Mouse (Mus musculus): Measurements from ENCODE around the gene Pias4.

The Pias4 gene

GRCm38 (mm10) chr10:81167200-81168086, at the start of gene Pias4:
Pias4 (minus strand) TSS chr10:81167923.
- peak; percentile 100 for DNase-seq

- peak in 1 of 2 experiments; percentile 56 for DNase-seq
These were observed 49.5 kb upstream of the Pias4 start for GRCm38 (mm10) chr10:81217267-81217666.

GRCm38 (mm10) chr10:81216810-81217209, 49.1 kb upstream of the Pias4 start:
- no peak for DNase-seq

- no peak for DNase-seq
These were observed 48.5 kb upstream of the Pias4 start for GRCm38 (mm10) chr10:81216260-81216659.

- DNase-seq: no peak
These were observed 42.4 kb upstream of the Pias4 start for GRCm38 (mm10) chr10:81210154-81210553.

- DNase-seq: no peak
These were observed 36.4 kb upstream of the Pias4 start for GRCm38 (mm10) chr10:81204137-81204536.

GRCm38 (mm10) chr10:81202978-81203720, 35.4 kb upstream of the Pias4 start:
- no peak for DNase-seq

- no peak for DNase-seq
These were observed 34.4 kb upstream of the Pias4 start, which contains the start of gene Nmrk2 for GRCm38 (mm10) chr10:81201807-81202758. Nmrk2 (minus strand) TSS chr10:81202051.

- no peak for DNase-seq
These were observed 33.0 kb upstream of the Pias4 start for GRCm38 (mm10) chr10:81200605-81201287.

GRCm38 (mm10) chr10:81200141-81200540, 32.4 kb upstream of the Pias4 start:
- DNase-seq: no peak

GRCm38 (mm10) chr10:81198990-81199389, 31.3 kb upstream of the Pias4 start:
- no peak for DNase-seq

- DNase-seq: peak in 1 of 2 experiments; percentile 77
These were observed 30.5 kb upstream of the Pias4 start for GRCm38 (mm10) chr10:81198230-81198629.

- DNase-seq: no peak
These were observed 29.6 kb upstream of the Pias4 start for GRCm38 (mm10) chr10:81197305-81197704.

GRCm38 (mm10) chr10:81196470-81197065, 28.8 kb upstream of the Pias4 start:
- DNase-seq: no peak

GRCm38 (mm10) chr10:81195300-81195699, 27.6 kb upstream of the Pias4 start:
- DNase-seq: no peak

GRCm38 (mm10) chr10:81193991-81194774, 26.5 kb upstream of the Pias4 start:
- no peak for DNase-seq

- peak in 1 of 2 experiments; percentile 54 for DNase-seq
These were observed 25.3 kb upstream of the Pias4 start for GRCm38 (mm10) chr10:81192968-81193501.

GRCm38 (mm10) chr10:81192270-81192967, 24.7 kb upstream of the Pias4 start:
- peak; percentile 78 to 91 for DNase-seq

- no peak for DNase-seq
These were observed 23.7 kb upstream of the Pias4 start for GRCm38 (mm10) chr10:81191342-81191982.

All from kidney, postnatal 36 days (tissue).